Mouse (Mus musculus): ENCODE measurements at regions not wholly inside any gene's neighbourhood (a gene's known extent, or its start where the extent isn't known, plus 50 kb on each side); places are given as distances from the start of the nearest gene placed in this dataset.

DNA sequence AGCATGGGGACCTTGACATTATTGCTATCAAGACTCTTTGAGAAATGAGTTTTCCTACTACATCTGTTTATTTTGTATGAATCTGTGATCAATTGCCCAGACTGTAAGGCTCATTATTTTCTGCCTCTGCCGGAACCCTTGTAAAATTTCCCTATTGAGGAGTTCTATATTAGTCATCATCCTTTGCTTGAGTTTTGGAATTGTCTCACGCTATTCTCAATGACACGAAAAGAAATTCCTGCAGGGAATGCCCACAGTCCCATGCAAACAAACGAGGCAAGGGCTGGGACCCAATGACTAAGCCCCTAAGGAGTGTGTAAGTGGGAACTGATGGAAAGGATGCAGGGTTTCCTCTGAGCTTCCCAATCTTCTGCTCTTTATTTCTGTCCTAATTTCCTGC, 111.0 kb upstream of the Tnfaip3 start:
- H3K36me3 ChIP-seq (ENCODE audit: insufficient read depth, low read length), result no peaks in the 10 kb centered on the region
- no peaks in the 10 kb centered on the region for H3K9me3 ChIP-seq (ENCODE audit: low read length)
- DNase-seq (ENCODE audit: low spot score), result no peak
- ATAC-seq (ENCODE audit: low FRiP score), result no peak
- no peak overlapping the region for H3K27ac ChIP-seq (ENCODE audit: low read depth, low read length)
- TF ChIP-seq CTCF (IDR thresholded peaks at IDR 0.05), result no peak
- no peak overlapping the region for H3K4me2 ChIP-seq (ENCODE audit: low read depth, low read length, poor library complexity, severe bottlenecking)
- WGBS, result 85% methylated on average over 4 of the region's 4 CpGs
- H3K9ac ChIP-seq (replicated peaks; ENCODE audit: low read length, poor library complexity, severe bottlenecking), result no peak overlapping the region
- H3K4me1 ChIP-seq (ENCODE audit: insufficient read depth, low read length), result 0 out of 2 replicates have a peak, but pooled peaks cover 5% of the 10 kb centered on the region
- H3K27me3 ChIP-seq (ENCODE audit: insufficient read depth, low read length), result no peaks in the 10 kb centered on the region
- H3K4me3 ChIP-seq (ENCODE audit: low read depth, low read length), result no peak overlapping the region

- ATAC-seq (ENCODE audit: low FRiP score), result no peak
- no peak for TF ChIP-seq CTCF (IDR thresholded peaks at IDR 0.05)
- no peaks in the 10 kb centered on the region for H3K27me3 ChIP-seq (ENCODE audit: insufficient read depth, low read length)
- no peaks in the 10 kb centered on the region for H3K9me3 ChIP-seq (ENCODE audit: low read length)
- WGBS, result 43% methylated on average over 7 of the region's 7 CpGs
- no peak overlapping the region for H3K9ac ChIP-seq (replicated peaks; ENCODE audit: low read length, poor library complexity, severe bottlenecking)
- H3K27ac ChIP-seq (ENCODE audit: low read depth, low read length), result no peak overlapping the region
- no peaks in the 10 kb centered on the region for H3K36me3 ChIP-seq (ENCODE audit: insufficient read depth, low read length)
- H3K4me3 ChIP-seq (ENCODE audit: low read depth, low read length), result no peak overlapping the region
- no peak for DNase-seq (ENCODE audit: low spot score)
- H3K4me2 ChIP-seq (ENCODE audit: low read depth, low read length, poor library complexity, severe bottlenecking), result no peak overlapping the region
- H3K4me1 ChIP-seq (ENCODE audit: insufficient read depth, low read length), result 0 out of 2 replicates have a peak, but pooled peaks cover 5% of the 10 kb centered on the region
Measured at GRCm38 (mm10) chr10:19123691-19124090, 108.2 kb upstream of the Tnfaip3 start.

DNA sequence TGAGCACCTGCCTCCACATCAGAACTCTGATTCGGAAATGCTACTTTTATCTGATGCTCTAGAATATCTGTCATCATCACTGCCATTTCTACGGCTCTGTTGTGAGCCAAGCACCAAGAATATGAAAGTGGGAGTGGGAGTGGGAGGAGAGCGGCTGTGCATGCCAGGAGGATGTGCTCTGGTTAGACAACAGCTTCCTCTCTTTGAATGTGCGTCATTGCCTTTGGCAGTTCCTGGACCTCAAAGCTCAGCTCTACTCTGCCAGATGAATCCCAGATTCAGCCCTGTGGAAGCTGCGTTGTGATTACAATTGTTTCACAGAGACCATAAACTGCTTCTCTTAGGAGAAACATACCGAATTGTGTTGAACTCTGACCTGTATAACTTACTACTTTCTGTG, 106.8 kb upstream of the Tnfaip3 start:
- TF ChIP-seq CTCF (IDR thresholded peaks at IDR 0.05), result no peak
- Histone ChIP-seq H3K9me3 (ENCODE audit: low read length) (no peaks in the 10 kb centered on the region), H3K4me2 (ENCODE audit: low read depth, low read length, poor library complexity, severe bottlenecking) (no peak overlapping the region), H3K36me3 (ENCODE audit: insufficient read depth, low read length) (no peaks in the 10 kb centered on the region), H3K9ac (replicated peaks; ENCODE audit: low read length, poor library complexity, severe bottlenecking) (no peak overlapping the region), H3K27me3 (ENCODE audit: insufficient read depth, low read length) (no peaks in the 10 kb centered on the region), H3K4me3 (ENCODE audit: low read depth, low read length) (no peak overlapping the region), H3K27ac (ENCODE audit: low read depth, low read length) (no peak overlapping the region), H3K4me1 (ENCODE audit: insufficient read depth, low read length) (0 out of 2 replicates have a peak, but pooled peaks cover 5% of the 10 kb centered on the region)
- 75% methylated on average over 6 of the region's 6 CpGs for WGBS
- ATAC-seq (ENCODE audit: low FRiP score), result no peak
- no peak for DNase-seq (ENCODE audit: low spot score)

GRCm38 (mm10) chr10:19119281-19120049, 104.0 kb upstream of the Tnfaip3 start:
- no peak for TF ChIP-seq CTCF (IDR thresholded peaks at IDR 0.05)
- WGBS, result 86% methylated on average over 8 of the region's 8 CpGs
- H3K4me3 ChIP-seq (ENCODE audit: low read depth, low read length), result no peak overlapping the region
- H3K4me2 ChIP-seq (ENCODE audit: low read depth, low read length, poor library complexity, severe bottlenecking), result no peak overlapping the region
- H3K4me1 ChIP-seq (ENCODE audit: insufficient read depth, low read length), result 0 out of 2 replicates have a peak, but pooled peaks cover 5% of the 10 kb centered on the region
- H3K27me3 ChIP-seq (ENCODE audit: insufficient read depth, low read length), result no peaks in the 10 kb centered on the region
- DNase-seq (ENCODE audit: low spot score) (no peak), ATAC-seq (ENCODE audit: low FRiP score) (no peak)
- no peak overlapping the region for H3K27ac ChIP-seq (ENCODE audit: low read depth, low read length)
- no peaks in the 10 kb centered on the region for H3K9me3 ChIP-seq (ENCODE audit: low read length)
- no peak overlapping the region for H3K9ac ChIP-seq (replicated peaks; ENCODE audit: low read length, poor library complexity, severe bottlenecking)
- no peaks in the 10 kb centered on the region for H3K36me3 ChIP-seq (ENCODE audit: insufficient read depth, low read length)

GRCm38 (mm10) chr10:19118569-19119280, 103.3 kb upstream of the Tnfaip3 start:
- Histone ChIP-seq H3K4me3 (ENCODE audit: low read depth, low read length) (no peak overlapping the region), H3K27me3 (ENCODE audit: insufficient read depth, low read length) (no peaks in the 10 kb centered on the region), H3K27ac (ENCODE audit: low read depth, low read length) (no peak overlapping the region), H3K9me3 (ENCODE audit: low read length) (no peaks in the 10 kb centered on the region), H3K9ac (replicated peaks; ENCODE audit: low read length, poor library complexity, severe bottlenecking) (no peak overlapping the region), H3K36me3 (ENCODE audit: insufficient read depth, low read length) (no peaks in the 10 kb centered on the region), H3K4me2 (ENCODE audit: low read depth, low read length, poor library complexity, severe bottlenecking) (no peak overlapping the region), H3K4me1 (ENCODE audit: insufficient read depth, low read length) (0 out of 2 replicates have a peak, but pooled peaks cover 5% of the 10 kb centered on the region)
- no peak for TF ChIP-seq CTCF (IDR thresholded peaks at IDR 0.05)
- 85% methylated on average over 5 of the region's 5 CpGs for WGBS
- ATAC-seq (ENCODE audit: low FRiP score) (no peak), DNase-seq (ENCODE audit: low spot score) (no peak)

DNA sequence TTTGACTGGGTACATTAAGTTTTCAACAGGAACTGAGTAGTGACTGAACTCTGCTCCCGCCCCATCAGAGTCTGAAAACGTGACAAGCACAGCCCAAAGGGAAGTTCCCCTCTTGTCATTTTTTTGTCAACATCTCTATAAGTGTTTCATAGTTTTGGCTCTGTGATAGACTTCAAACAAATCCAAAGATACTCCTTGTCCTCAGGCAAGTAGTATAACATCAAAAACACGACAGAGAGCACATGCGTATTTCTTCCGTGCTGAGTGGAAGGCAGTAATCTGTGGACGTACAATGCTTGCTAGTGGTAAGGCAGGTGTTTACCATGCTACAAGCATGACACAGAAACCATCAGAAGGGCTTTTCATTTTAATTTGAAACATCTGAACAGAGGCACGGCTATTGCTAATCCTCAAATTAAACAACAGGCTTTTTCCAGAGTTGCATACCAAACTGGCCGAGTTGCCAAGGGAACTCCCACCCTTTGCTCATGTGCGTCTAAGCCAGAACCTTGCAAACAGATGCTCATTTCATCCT, 101.7 kb upstream of the Tnfaip3 start:
- Histone ChIP-seq H3K36me3 (ENCODE audit: insufficient read depth, low read length) (no peaks in the 10 kb centered on the region), H3K4me2 (ENCODE audit: low read depth, low read length, poor library complexity, severe bottlenecking) (no peak overlapping the region), H3K4me3 (ENCODE audit: low read depth, low read length) (no peak overlapping the region), H3K9ac (replicated peaks; ENCODE audit: low read length, poor library complexity, severe bottlenecking) (no peak overlapping the region), H3K27ac (ENCODE audit: low read depth, low read length) (no peak overlapping the region), H3K27me3 (ENCODE audit: insufficient read depth, low read length) (no peaks in the 10 kb centered on the region), H3K9me3 (ENCODE audit: low read length) (no peaks in the 10 kb centered on the region), H3K4me1 (ENCODE audit: insufficient read depth, low read length) (no peaks in the 10 kb centered on the region)
- TF ChIP-seq CTCF (IDR thresholded peaks at IDR 0.05), result no peak
- 0 out of 2 replicates have a peak, but pooled peaks have one; percentile 44 for ATAC-seq (ENCODE audit: low FRiP score)
- 13% methylated on average over 9 of the region's 9 CpGs for WGBS
- no peak for DNase-seq (ENCODE audit: low spot score)

All from midbrain, postnatal 0 days (tissue).